Mouse (Mus musculus) cerebellum, adult 18-20 months (tissue): ENCODE data around the gene Ksr1.

Source experiments
- DNase-seq, 2 experiments: peaks; one replicate each; pipeline ENCODE4 v3.0.0; 2021

Ksr1 gene

GRCm38 (mm10) chr11:79120087-79120486 lies 26.1 kb downstream of the Ksr1 start:
- no peak for DNase-seq

GRCm38 (mm10) chr11:79118918-79119377 lies 27.3 kb downstream of the Ksr1 start:
- DNase-seq, result no peak

GRCm38 (mm10) chr11:79116665-79117064 lies 29.5 kb downstream of the Ksr1 start:
- DNase-seq, result peak; percentile 62 to 70

- no peak for DNase-seq
These were observed 30.5 kb downstream of the Ksr1 start for GRCm38 (mm10) chr11:79115659-79116058.

GRCm38 (mm10) chr11:79114061-79114460 lies 32.1 kb downstream of the Ksr1 start:
- DNase-seq, result no peak

- DNase-seq, result no peak
These were observed 32.8 kb downstream of the Ksr1 start for GRCm38 (mm10) chr11:79113397-79113796.

- no peak for DNase-seq
These were observed 33.5 kb downstream of the Ksr1 start for GRCm38 (mm10) chr11:79112559-79113302.

- DNase-seq, result no peak
These were observed 34.2 kb downstream of the Ksr1 start for GRCm38 (mm10) chr11:79111864-79112558.

- DNase-seq, result no peak
These were observed 35.8 kb downstream of the Ksr1 start for GRCm38 (mm10) chr11:79110446-79110845.

- DNase-seq, result no peak
These were observed 38.3 kb downstream of the Ksr1 start for GRCm38 (mm10) chr11:79107934-79108333.

- DNase-seq, result no peak
These were observed 41.2 kb downstream of the Ksr1 start for GRCm38 (mm10) chr11:79104998-79105397.

- no peak for DNase-seq
These were observed 41.7 kb downstream of the Ksr1 start for GRCm38 (mm10) chr11:79104538-79104937.

- no peak for DNase-seq
These were observed 42.1 kb downstream of the Ksr1 start for GRCm38 (mm10) chr11:79104096-79104495.

- DNase-seq, result no peak
These were observed 42.7 kb downstream of the Ksr1 start for GRCm38 (mm10) chr11:79103461-79103869.

GRCm38 (mm10) chr11:79102280-79102679 lies 43.9 kb downstream of the Ksr1 start:
- DNase-seq, result no peak

- no peak for DNase-seq
These were observed 44.6 kb downstream of the Ksr1 start for GRCm38 (mm10) chr11:79101568-79101967.

- DNase-seq, result no peak
These were observed 47.2 kb downstream of the Ksr1 start for GRCm38 (mm10) chr11:79099032-79099431.

GRCm38 (mm10) chr11:79097736-79098135 lies 48.5 kb downstream of the Ksr1 start:
- no peak for DNase-seq

GRCm38 (mm10) chr11:79096673-79097072 lies 49.5 kb downstream of the Ksr1 start:
- DNase-seq, result no peak

- DNase-seq, result no peak
These were observed 50.5 kb downstream of the Ksr1 start for GRCm38 (mm10) chr11:79095713-79096112.

- no peak for DNase-seq
These were observed 51.5 kb downstream of the Ksr1 start for GRCm38 (mm10) chr11:79094727-79095126.

GRCm38 (mm10) chr11:79093986-79094695 lies 52.1 kb downstream of the Ksr1 start:
- DNase-seq, result no peak

- no peak for DNase-seq
These were observed 52.8 kb downstream of the Ksr1 start for GRCm38 (mm10) chr11:79093386-79093906.
